Mouse (Mus musculus) midbrain, embryonic 14.5 days (tissue): ENCODE results near the gene Mogs. TPM values are rescaled to one million over a fixed set of nuclear protein-coding genes. Genes with fewer than 3 reads are reported as not detected.

Source experiments
- ATAC-seq: fragments of 200-750 bp; cut with Nextera tagmentation; 2 replicates; pipeline ENCODE4 v1.8.0; 2017; ENCODE audit warnings: moderate number of reproducible peaks, moderate library complexity; ENCODE audit not compliant: low FRiP score, low TSS enrichment
- DNase-seq: peaks from one replicate; pipeline ENCODE4 v3.0.0-alpha.2; 2015
- H3K27ac ChIP-seq: fragments of 300-500 bp; sonication (generic); replicated peaks from 2 replicates; pipeline ENCODE4 v1.5.1; 2014; ENCODE audit warnings: mild to moderate bottlenecking, low read depth, low read length, moderate library complexity
- H3K27me3 ChIP-seq: fragments of 300-500 bp; sonication (generic); 2 replicates; pipeline ENCODE4 v1.6.1; 2014; ENCODE audit warnings: low read length, control low read depth, mixed read lengths; ENCODE audit not compliant: control insufficient read depth, insufficient read depth
- H3K36me3 ChIP-seq: fragments of 300-500 bp; sonication (generic); 2 replicates; pipeline ENCODE4 v1.6.1; 2014; ENCODE audit warnings: low read length, control low read depth; ENCODE audit not compliant: control insufficient read depth, insufficient read depth
- H3K4me1 ChIP-seq: fragments of 300-500 bp; sonication (generic); 2 replicates; pipeline ENCODE4 v1.6.1; 2014; ENCODE audit warnings: mild to moderate bottlenecking, antibody characterized with exemption, low read length, control low read depth; ENCODE audit not compliant: control insufficient read depth, insufficient read depth
- H3K4me2 ChIP-seq: fragments of 300-500 bp; sonication (generic); 2 replicates; pipeline ENCODE4 v1.6.1; 2014; ENCODE audit warnings: mild to moderate bottlenecking, low read length, moderate library complexity
- H3K4me3 ChIP-seq: fragments of 300-500 bp; sonication (generic); replicated peaks from 2 replicates; pipeline ENCODE4 v1.5.1; 2014; ENCODE audit warnings: low read depth, low read length
- H3K9ac ChIP-seq: fragments of 300-500 bp; sonication (generic); replicated peaks from 2 replicates; pipeline ENCODE4 v1.6.1; 2014; ENCODE audit warnings: mild to moderate bottlenecking, low read length, moderate library complexity
- H3K9me3 ChIP-seq: fragments of 300-500 bp; sonication (generic); 2 replicates; pipeline ENCODE4 v1.6.1; 2016; ENCODE audit warnings: low read length, control low read depth, mixed read lengths; ENCODE audit not compliant: control insufficient read depth
- WGBS: fragments of 180-500 bp; shearing (Covaris S2); extraction: QIAGEN DNeasy Blood & Tissue Kit; methylation state at CpG from one replicate; pipeline ENCODE4 v1.1.7; 2014; 5-methylcytosine and 5-hydroxymethylcytosine counted together
- polyA plus RNA-seq: library from polyadenylated mRNA; unstranded; fragments of >200 nt; fragmentation: Nextera tagmentation; extraction: Ambion mirVana; gene quantifications from 2 replicates; pipeline ENCODE4 v1.2.1, GENCODE M21; 2014

Gene Mogs
- polyA plus RNA-seq, 1 experiment from 2014 or later: 22.4 TPM

DNA sequence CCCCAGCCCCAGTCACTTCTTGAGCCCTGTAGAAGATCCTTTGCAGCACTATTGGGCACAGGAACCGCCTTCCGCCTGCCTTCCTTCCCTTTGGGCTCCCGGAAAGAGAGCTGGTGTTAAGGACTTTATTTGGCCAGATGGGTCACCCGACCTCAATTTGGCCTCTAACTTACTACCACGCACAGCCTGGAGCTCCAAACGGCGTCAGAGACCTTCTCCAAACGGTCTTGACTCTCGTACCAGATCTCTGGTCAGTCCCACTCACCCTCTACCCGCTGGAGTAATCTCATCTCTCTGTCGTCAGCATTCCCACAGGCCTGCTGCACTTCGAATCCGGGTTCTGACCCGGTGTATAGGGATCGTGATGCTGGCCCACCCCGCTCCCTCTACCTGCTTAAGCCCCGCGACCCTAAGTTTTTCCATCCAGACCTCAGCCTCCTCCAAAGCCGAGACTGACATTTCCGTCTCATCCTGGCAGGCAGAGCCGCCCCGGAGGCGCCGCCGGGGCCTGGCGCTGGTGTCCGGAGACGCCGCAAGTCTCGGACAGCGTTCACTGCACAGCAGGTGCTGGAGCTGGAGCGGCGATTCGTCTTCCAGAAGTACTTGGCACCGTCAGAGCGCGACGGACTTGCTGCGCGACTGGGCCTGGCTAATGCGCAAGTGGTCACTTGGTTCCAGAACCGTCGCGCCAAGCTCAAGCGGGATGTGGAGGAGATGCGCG lies 27.9 kb upstream of the Mogs start:
- Histone ChIP-seq H3K4me2 (peak overlapping the region; percentile 25; the same call in 1 of the 2 replicates), H3K9ac (no peak overlapping the region), H3K4me1 (no peaks in the 10 kb centered on the region), H3K27ac (no peak overlapping the region), H3K36me3 (peaks cover 2% of the 10 kb centered on the region; the same call in 1 of the 2 replicates), H3K27me3 (peaks cover 82% of the 10 kb centered on the region), H3K4me3 (no peak overlapping the region; the same call in 1 of the 2 replicates), H3K9me3 (no peaks in the 10 kb centered on the region)
- ATAC-seq (no peak), DNase-seq (no peak)
- under 1% methylated on average over 47 of the region's 47 CpGs for WGBS

DNA sequence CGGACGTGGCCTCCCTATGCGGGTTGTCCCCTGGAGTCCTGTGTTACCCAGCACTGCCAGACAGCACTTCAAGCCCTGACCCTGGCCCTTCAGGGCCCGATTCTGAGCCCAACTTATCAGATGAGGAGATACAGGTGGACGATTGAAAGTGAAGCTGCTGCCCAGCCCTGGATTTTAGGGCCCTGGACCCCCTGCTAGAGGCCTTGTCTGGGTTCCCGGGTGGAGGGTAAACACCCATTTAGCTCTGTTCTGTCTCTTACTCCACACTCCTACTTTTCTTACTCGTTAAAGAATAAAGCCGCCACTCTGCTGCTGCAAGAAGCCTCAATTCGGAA lies 27.4 kb upstream of the Mogs start:
- WGBS: 3% methylated on average over 9 of the region's 9 CpGs
- Histone ChIP-seq H3K4me2 (peak overlapping the region; percentile 25; the same call in 1 of the 2 replicates), H3K27ac (no peak overlapping the region), H3K9ac (no peak overlapping the region), H3K4me3 (no peak overlapping the region; the same call in 1 of the 2 replicates), H3K9me3 (no peaks in the 10 kb centered on the region), H3K36me3 (no peaks in the 10 kb centered on the region), H3K27me3 (peaks cover 76% of the 10 kb centered on the region), H3K4me1 (no peaks in the 10 kb centered on the region)
- ATAC-seq (no peak), DNase-seq (no peak)

DNA sequence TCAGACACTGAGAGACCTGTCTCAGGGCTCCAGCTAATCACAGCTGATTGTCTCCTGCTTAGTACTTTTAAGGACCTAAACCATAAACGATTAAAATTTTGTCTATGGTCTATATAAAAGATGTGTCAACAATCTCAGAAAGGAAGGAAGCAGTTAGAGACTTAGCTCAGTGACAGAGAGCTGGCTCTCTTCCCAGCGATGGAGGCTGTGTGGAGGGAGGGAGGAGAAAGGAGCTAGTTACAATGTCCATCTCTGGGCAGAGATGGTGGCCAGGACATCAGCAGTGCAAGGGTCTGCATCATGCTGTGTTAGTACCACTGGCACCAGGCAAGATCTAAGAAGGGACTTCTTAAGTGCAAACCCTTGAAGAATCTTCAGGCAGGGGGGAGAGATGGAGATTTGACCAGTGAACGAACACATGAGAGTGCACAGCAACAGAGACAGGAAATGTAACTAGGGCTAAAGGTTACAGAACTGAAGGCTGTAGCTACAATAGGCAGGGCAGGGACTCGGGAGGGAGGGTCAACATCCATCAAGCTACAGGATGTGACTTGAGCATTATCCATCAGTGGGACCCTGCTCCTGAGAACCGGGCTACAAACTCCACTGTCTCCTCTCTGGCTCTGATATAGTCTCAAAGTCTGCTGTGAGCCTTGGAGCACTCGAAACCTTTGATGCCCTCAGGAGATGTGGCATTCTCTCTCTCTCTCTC lies 22.7 kb upstream of the Mogs start:
- no peak for DNase-seq
- no peak overlapping the region for H3K4me2 ChIP-seq
- 48% methylated on average over 6 of the region's 6 CpGs for WGBS
- no peak overlapping the region for H3K9ac ChIP-seq
- no peaks in the 10 kb centered on the region for H3K9me3 ChIP-seq
- H3K4me3 ChIP-seq: no peak overlapping the region
- no peaks in the 10 kb centered on the region for H3K36me3 ChIP-seq
- H3K27ac ChIP-seq: no peak overlapping the region
- H3K4me1 ChIP-seq: no peaks in the 10 kb centered on the region
- peaks cover 33% of the 10 kb centered on the region for H3K27me3 ChIP-seq
- ATAC-seq: no peak

DNA sequence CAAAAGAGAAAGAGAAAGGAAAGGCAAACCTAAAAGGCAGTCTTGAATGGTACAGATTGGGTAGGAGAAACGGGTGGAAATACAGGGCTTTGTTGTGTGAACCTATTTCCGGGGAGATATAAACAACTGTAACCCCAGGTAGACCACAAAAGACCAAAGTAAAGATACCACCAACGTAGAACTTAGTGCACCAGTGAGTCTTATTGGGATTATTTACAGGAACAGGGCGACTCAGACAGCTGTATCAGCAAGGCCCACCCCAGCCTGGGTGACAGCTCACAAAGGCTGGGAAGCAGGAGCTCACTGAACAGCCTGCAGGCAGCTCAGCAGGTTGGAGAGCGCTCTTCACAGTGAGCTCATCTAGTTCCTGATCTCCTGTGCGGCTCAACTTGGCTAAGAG lies 19.3 kb upstream of the Mogs start:
- no peak for ATAC-seq
- DNase-seq: no peak
- 37% methylated on average over 6 of the region's 6 CpGs for WGBS
- H3K27ac ChIP-seq: no peak overlapping the region
- H3K27me3 ChIP-seq: peaks cover 5% of the 10 kb centered on the region; the same call in 1 of the 2 replicates
- H3K4me3 ChIP-seq: no peak overlapping the region
- H3K9ac ChIP-seq: no peak overlapping the region
- no peaks in the 10 kb centered on the region for H3K9me3 ChIP-seq
- H3K4me2 ChIP-seq: no peak overlapping the region
- H3K36me3 ChIP-seq: no peaks in the 10 kb centered on the region
- H3K4me1 ChIP-seq: 0 out of 2 replicates have a peak, but pooled peaks cover 4% of the 10 kb centered on the region

DNA sequence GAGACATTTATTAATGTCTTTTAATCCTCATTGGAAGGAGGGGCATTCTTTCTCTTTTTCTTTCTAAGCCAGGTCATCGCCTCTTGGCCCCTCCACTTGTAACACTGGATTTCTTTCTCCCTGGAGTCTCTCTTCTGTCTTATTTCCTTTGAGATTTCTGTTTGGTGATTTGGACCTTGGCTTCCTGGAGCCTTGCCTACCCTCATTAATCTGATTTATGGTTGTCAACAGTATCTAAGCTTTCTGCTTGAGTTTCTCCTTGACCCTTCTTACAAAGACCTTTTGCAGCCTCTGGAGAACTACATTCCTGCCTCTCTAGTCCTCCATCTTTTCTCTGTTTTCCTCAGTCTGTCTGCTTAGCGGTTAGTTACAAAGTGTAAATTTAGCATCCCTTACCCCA lies 16.9 kb upstream of the Mogs start:
- Histone ChIP-seq H3K4me3 (no peak overlapping the region), H3K4me1 (peaks cover 14% of the 10 kb centered on the region), H3K4me2 (no peak overlapping the region), H3K9me3 (no peaks in the 10 kb centered on the region), H3K36me3 (no peaks in the 10 kb centered on the region), H3K9ac (no peak overlapping the region), H3K27me3 (no peaks in the 10 kb centered on the region), H3K27ac (no peak overlapping the region)
- ATAC-seq: no peak
- no peak for DNase-seq
- 74% methylated on average over 2 of the region's 2 CpGs for WGBS

DNA sequence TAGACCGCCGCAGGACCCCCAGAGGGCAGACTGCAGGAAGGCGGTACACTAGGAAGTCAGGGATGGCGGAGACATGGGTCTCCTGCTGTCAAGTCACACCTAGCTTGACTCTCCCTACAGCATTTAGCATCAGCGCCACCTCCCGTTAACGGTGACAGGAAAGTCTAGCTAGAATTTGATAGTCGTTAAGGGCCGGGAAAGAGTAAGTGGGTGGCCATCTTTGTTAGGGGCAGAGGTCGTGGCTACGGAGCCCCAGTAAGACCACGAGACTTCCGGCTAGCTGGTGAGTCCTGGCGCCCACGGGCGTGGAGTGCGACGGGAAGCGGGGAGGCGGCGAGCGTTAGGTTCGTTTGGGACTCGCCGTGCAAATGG lies 14.0 kb upstream of the Mogs start, which contains the start of the genes Ccdc142 and Gm42688:
TSS of gene Ccdc142 (plus strand) at position 286 of the 372 bp plus-strand sequence.
TSS of gene Gm42688 (plus strand) at position 302 of the 372 bp plus-strand sequence.
- Histone ChIP-seq H3K4me3 (peak within 1 kb of the TSS; percentile 77), H3K27ac (peak within 1 kb of the TSS; percentile 82), H3K9me3 (no peaks in the 10 kb centered on the region), H3K9ac (peak within 1 kb of the TSS; percentile 75), H3K27me3 (no peaks in the 10 kb centered on the region), H3K4me1 (peaks cover 14% of the 10 kb centered on the region), H3K36me3 (no peaks in the 10 kb centered on the region), H3K4me2 (peak within 1 kb of the TSS; percentile 99)
- peak; percentile 93 for DNase-seq
- peak; percentile 85 for ATAC-seq
- 1% methylated on average over 25 of the region's 25 CpGs for WGBS

DNA sequence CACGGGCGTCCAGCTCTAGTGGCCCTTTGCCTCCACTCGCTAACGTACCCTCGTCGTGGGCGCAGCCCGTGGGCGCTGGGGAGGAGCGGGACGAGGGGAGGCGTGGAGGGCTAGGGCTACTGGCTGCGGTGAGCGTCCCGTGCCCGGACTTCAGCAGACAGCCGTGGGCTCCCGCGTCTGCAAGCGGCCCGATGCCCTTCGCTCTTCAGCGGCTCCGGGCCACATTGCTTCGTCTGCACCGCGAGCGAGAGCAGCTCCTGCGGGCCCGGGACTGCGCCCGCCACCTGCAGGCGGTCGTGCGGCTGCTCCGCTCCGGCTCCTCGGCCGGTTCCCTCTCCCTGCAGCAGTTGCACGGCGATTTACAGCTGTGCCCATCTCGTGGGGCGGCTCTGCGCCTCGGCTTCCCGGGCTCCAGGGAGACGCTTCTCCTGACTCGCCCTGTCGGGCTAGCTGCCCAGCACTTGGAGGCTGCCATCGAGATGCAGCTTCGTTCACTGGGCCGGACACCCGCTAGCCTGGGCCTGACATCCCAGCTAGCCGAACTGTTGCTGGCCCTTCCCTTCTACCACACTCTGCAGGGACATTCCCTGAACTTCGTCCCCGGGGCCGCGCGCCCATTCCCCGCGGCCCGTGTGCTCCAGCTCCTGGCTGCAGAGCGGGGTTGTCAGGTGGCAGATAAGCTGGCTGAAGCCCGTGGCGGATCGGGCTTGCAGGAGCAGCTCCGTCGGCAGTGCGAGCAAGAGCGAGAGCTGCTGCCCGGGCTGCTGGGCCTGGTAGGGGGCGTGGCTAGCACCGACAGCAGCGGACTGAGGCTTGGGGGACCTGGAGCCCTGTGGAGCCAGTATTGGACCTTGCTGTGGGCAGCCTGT lies 13.4 kb upstream of the Mogs start:
- H3K4me2 ChIP-seq: peak overlapping the region; percentile 99
- under 1% methylated on average over 74 of the region's 74 CpGs for WGBS
- ATAC-seq (peak; percentile 79), DNase-seq (peak; percentile 80)
- H3K36me3 ChIP-seq: no peaks in the 10 kb centered on the region
- peak overlapping the region; percentile 82 for H3K27ac ChIP-seq
- peak overlapping the region; percentile 77 for H3K4me3 ChIP-seq
- H3K9ac ChIP-seq: peak overlapping the region; percentile 75
- no peaks in the 10 kb centered on the region for H3K9me3 ChIP-seq
- peaks cover 14% of the 10 kb centered on the region for H3K4me1 ChIP-seq
- no peaks in the 10 kb centered on the region for H3K27me3 ChIP-seq

DNA sequence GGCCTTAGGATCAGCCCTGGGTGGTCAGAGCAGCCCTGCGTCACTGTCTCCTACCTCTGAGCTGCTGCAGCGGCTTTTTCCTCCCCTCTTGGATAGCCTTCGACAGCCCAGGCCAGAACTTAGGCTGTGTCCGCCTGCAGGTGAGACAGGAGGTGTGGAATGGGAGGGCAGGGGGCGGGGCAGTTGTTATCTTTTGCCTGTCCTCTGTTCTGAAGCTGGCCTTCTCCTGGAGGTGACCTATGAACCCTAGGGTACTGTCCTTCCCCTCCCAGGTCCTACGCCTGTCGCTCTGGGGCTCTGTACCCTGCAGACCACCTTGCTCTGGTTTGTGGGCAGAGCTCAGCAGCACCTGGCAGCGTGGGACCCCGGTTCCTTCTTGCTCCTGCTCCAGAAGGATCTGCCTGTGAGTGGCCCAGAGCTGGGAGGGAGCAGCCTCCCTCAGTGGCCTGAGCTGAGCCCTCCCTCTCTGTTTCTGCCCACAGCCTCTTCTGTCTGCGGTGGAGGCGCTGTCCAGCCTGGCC lies 12.1 kb upstream of the Mogs start:
- ATAC-seq (no peak), DNase-seq (no peak)
- peak overlapping the region; percentile 75 for H3K9ac ChIP-seq
- no peaks in the 10 kb centered on the region for H3K27me3 ChIP-seq
- no peaks in the 10 kb centered on the region for H3K9me3 ChIP-seq
- H3K36me3 ChIP-seq: no peaks in the 10 kb centered on the region
- 44% methylated on average over 11 of the region's 11 CpGs for WGBS
- peaks cover 21% of the 10 kb centered on the region for H3K4me1 ChIP-seq
- peak overlapping the region; percentile 77 for H3K4me3 ChIP-seq
- no peak overlapping the region for H3K27ac ChIP-seq
- H3K4me2 ChIP-seq: peak overlapping the region; percentile 99
